Mouse (Mus musculus) C2C12 (cell line): ENCODE measurements at regions not wholly inside any gene's neighbourhood (a gene's known extent, or its start where the extent isn't known, plus 50 kb on each side); places are given as distances from the start of the nearest gene placed in this dataset. TPM values are rescaled to one million over a fixed set of nuclear protein-coding genes. Genes with fewer than 3 reads are reported as not detected.

ENCODE experiments used
- H3K27me3 ChIP-seq: one replicate; pipeline ENCODE4 v1.6.1; 2011; ENCODE audit not compliant: control insufficient read depth, insufficient read depth, insufficient read length
- H3K36me3 ChIP-seq: one replicate; pipeline ENCODE4 v1.6.1; 2011; ENCODE audit not compliant: control insufficient read depth, insufficient read depth
- H3K4me3 ChIP-seq: one replicate; pipeline ENCODE4 v1.5.1; 2011; ENCODE audit warnings: mild to moderate bottlenecking, control low read depth; ENCODE audit not compliant: poor library complexity, insufficient read depth, severe bottlenecking
- H3K79me2 ChIP-seq: one replicate; pipeline ENCODE4 v1.6.1; 2011; ENCODE audit not compliant: control insufficient read depth, insufficient read depth
- H3K79me3 ChIP-seq: one replicate; pipeline ENCODE4 v1.6.1; 2011; ENCODE audit warnings: low read depth, control low read depth
- H3ac ChIP-seq: one replicate; pipeline ENCODE3; 2011; ENCODE audit warnings: low read depth; ENCODE audit not compliant: control insufficient read depth, insufficient read length
- CEBPB ChIP-seq: IDR thresholded peaks from one replicate; pipeline ENCODE4 v1.6.1; 2011; ENCODE audit warnings: low read depth, mild to moderate bottlenecking, control low read depth, moderate library complexity
- CTCF ChIP-seq: IDR thresholded peaks from one replicate; pipeline ENCODE4 v1.5.1; 2011; ENCODE audit not compliant: control insufficient read depth, insufficient read depth, insufficient read length
- FOSL1 ChIP-seq: IDR thresholded peaks from one replicate; pipeline ENCODE4 v1.8.0; 2011; ENCODE audit warnings: mild to moderate bottlenecking, low read length; ENCODE audit not compliant: poor library complexity, insufficient read depth, severe bottlenecking
- MAX ChIP-seq: IDR thresholded peaks from one replicate; pipeline ENCODE4 v1.6.1; 2011; ENCODE audit warnings: mild to moderate bottlenecking, control low read depth
- MYOD1 ChIP-seq: IDR thresholded peaks from one replicate; pipeline ENCODE4 v1.6.1; 2011; ENCODE audit warnings: low read depth; ENCODE audit not compliant: control insufficient read depth, insufficient read length
- MYOG ChIP-seq: IDR thresholded peaks from one replicate; pipeline ENCODE4 v1.6.1; 2011; ENCODE audit not compliant: control insufficient read depth, insufficient read length; ENCODE audit errors: extremely low read depth
- USF1 ChIP-seq: IDR thresholded peaks from one replicate; pipeline ENCODE4 v1.6.1; 2011; ENCODE audit warnings: low read depth, mild to moderate bottlenecking, control low read depth, moderate library complexity
- microRNA-seq: library from miRNA; unstranded; fragments of <30 nt; microRNA quantifications from one replicate; pipeline ENCODE4, GENCODE M21; 2019; ENCODE audit warnings: borderline microRNAs expressed

- no peaks in the 10 kb centered on the region for H3K27me3 ChIP-seq
These were observed 206.2 kb upstream of the Atp11b start for GRCm38 (mm10) chr3:35547696-35548095.

GRCm38 (mm10) chr3:35551791-35552190 is 202.1 kb upstream of the Atp11b start:
- Histone ChIP-seq H3K27me3 (no peaks in the 10 kb centered on the region), H3K4me3 (no peak overlapping the region), H3K36me3 (no peaks in the 10 kb centered on the region), H3K79me2 (no peaks in the 10 kb centered on the region), H3ac (no peak overlapping the region), H3K79me3 (no peaks in the 10 kb centered on the region)
- no peak for TF ChIP-seq FOSL1
- TF ChIP-seq USF1, result no peak
- TF ChIP-seq MYOG, result no peak
- no peak for TF ChIP-seq CEBPB
- no peak for TF ChIP-seq CTCF
- TF ChIP-seq MYOD1, result no peak
- no peak for TF ChIP-seq MAX

More at GRCm38 (mm10) chr3:35547696-35548095, 206.2 kb upstream of the Atp11b start:
- Histone ChIP-seq H3K79me3 (no peaks in the 10 kb centered on the region), H3ac (no peak overlapping the region), H3K4me3 (no peak overlapping the region), H3K36me3 (no peaks in the 10 kb centered on the region), H3K79me2 (no peaks in the 10 kb centered on the region)
- no peak for TF ChIP-seq USF1
- TF ChIP-seq MAX, result no peak
- TF ChIP-seq MYOD1, result no peak
- TF ChIP-seq MYOG, result no peak
- no peak for TF ChIP-seq FOSL1
- TF ChIP-seq CEBPB, result no peak
- TF ChIP-seq CTCF, result no peak

GRCm38 (mm10) chr3:35560425-35560824 is 193.5 kb upstream of the Atp11b start:
- Histone ChIP-seq H3K4me3 (no peak overlapping the region), H3ac (no peak overlapping the region), H3K36me3 (no peaks in the 10 kb centered on the region), H3K27me3 (no peaks in the 10 kb centered on the region), H3K79me2 (no peaks in the 10 kb centered on the region), H3K79me3 (no peaks in the 10 kb centered on the region)
- TF ChIP-seq MAX (no peak), CTCF (no peak), MYOD1 (no peak), MYOG (no peak), CEBPB (no peak), FOSL1 (no peak), USF1 (no peak)

GRCm38 (mm10) chr3:35574402-35574801 is 179.5 kb upstream of the Atp11b start:
- Histone ChIP-seq H3K79me2 (no peaks in the 10 kb centered on the region), H3K79me3 (no peaks in the 10 kb centered on the region), H3K36me3 (no peaks in the 10 kb centered on the region), H3K4me3 (no peak overlapping the region), H3ac (no peak overlapping the region), H3K27me3 (no peaks in the 10 kb centered on the region)
- TF ChIP-seq FOSL1 (no peak), CEBPB (no peak), MAX (no peak), MYOG (no peak), MYOD1 (no peak), USF1 (no peak), CTCF (no peak)

Small RNA genes in the stretch of these regions (microRNA-seq; reads per million reads assigned to microRNA genes)
- not detected for gene Gm25442
